Mouse (Mus musculus) liver, postnatal 0 days (tissue): ENCODE data around the gene Myo1c.

Experiments used
- CTCF ChIP-seq: sonication (generic); IDR thresholded peaks from 2 replicates; pipeline ENCODE4 v1.5.1; 2016; ENCODE audit warnings: antibody characterized with exemption, low read depth
- EP300 ChIP-seq: IDR thresholded peaks from 2 replicates; pipeline ENCODE4 v1.6.1; 2016; ENCODE audit warnings: antibody characterized with exemption, low read depth, mild to moderate bottlenecking

GRCm38 (mm10) chr11:75713949-75714348 is 63.6 kb downstream of the Myo1c start:
- TF ChIP-seq CTCF (peak; percentile 74), EP300 (no peak)
